Mouse (Mus musculus): ENCODE measurements around the gene Rbm26.
A peak's percentile ranks its signal among the peaks of the same experiment; 100 is the strongest.

- no peak for TF ChIP-seq EP300 (IDR thresholded peaks at IDR 0.05; ENCODE audit: low read depth)
- peak; percentile 72 for TF ChIP-seq CTCF (IDR thresholded peaks at IDR 0.05; ENCODE audit: low read depth)
Measured at GRCm38 (mm10) chr14:105198401-105198800, 21.3 kb upstream of the Rbm26 start.

All from liver, postnatal 0 days (tissue).